22 mouse cellular contexts compared by ENCODE assay signal in the genomic region with DNA sequence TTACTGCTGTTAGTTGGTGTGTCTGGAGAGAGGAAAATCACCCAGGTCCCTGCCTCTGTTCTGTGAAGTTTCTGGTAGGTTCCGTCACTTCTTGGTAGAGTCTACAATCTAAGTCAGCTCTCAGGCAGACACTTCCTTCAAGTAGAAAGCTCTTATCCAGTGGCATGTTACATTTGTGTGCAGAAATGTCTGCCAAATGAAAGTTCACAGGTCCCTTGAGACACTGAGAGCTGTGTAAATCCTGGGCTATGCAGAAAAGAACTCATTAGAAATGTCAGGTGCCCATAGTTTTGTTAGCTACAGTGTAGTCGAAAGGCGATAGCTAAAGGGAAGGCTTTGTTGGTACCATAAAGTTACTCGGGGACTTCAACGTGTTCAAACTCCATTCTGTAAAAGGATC.
DNase-seq lines count a peak whose midpoint lies in the region; ATAC-seq and TF ChIP-seq lines count a peak whose summit lies in the region.
"Had no signal": no experiment of that assay in that cellular context is flagged by ENCODE, and none has a peak within 500 bp of the region (broad histone marks: within the 10 kb centered on the region; RNA-seq: fewer than 3 reads in every experiment).

No protein-coding gene starts in this region.

- H3K4me3 ChIP-seq in gastrocnemius, adult 2 months = no peak overlapping the region
- H3K4me3 ChIP-seq in heart, embryonic 16.5 days (ENCODE audit: low read length) = no peak overlapping the region
- H3K4me3 ChIP-seq in lung, postnatal 0 days (ENCODE audit: low read depth, low read length) = no peak overlapping the region
- H3K4me3 ChIP-seq in brown adipose tissue, adult 24 weeks (ENCODE audit: insufficient read depth, low read depth, low read length) = no peak overlapping the region
- H3K4me3 ChIP-seq: embryonic facial prominence, embryonic 12.5 days; hindbrain, embryonic 13.5 days; neural tube, embryonic 15.5 days had no signal

- H3K4me1 ChIP-seq in heart, embryonic 16.5 days (ENCODE audit: control insufficient read depth, insufficient read depth, low read length) = peaks cover 28% of the 10 kb centered on the region
- H3K4me1 ChIP-seq in lung, postnatal 0 days (ENCODE audit: insufficient read depth, low read depth, low read length) = no peaks in the 10 kb centered on the region
- H3K4me1 ChIP-seq in brown adipose tissue, adult 24 weeks (ENCODE audit: control insufficient read depth, insufficient read depth, insufficient read length, low read length) = peaks cover 37% of the 10 kb centered on the region

- no peaks in the 10 kb centered on the region for H3K9me3 ChIP-seq in heart, embryonic 16.5 days (replicated peaks; ENCODE audit: control insufficient read depth, low read length)
- H3K9me3 ChIP-seq in lung, postnatal 0 days (ENCODE audit: low read length) = no peaks in the 10 kb centered on the region
- H3K9me3 ChIP-seq: embryonic facial prominence, embryonic 12.5 days; hindbrain, embryonic 13.5 days; neural tube, embryonic 15.5 days had no signal

- no peak for ATAC-seq in heart, embryonic 16.5 days (replicated peaks; ENCODE audit: extremely low read depth, insufficient read depth, low FRiP score)
- peak; percentile 68 for ATAC-seq in lung, postnatal 0 days
- ATAC-seq: forebrain, postnatal 0 days had no signal

- TF ChIP-seq EP300 in lung, postnatal 0 days (IDR thresholded peaks at IDR 0.05) = no peak

- WGBS in heart, embryonic 16.5 days = 78% methylated on average over 5 of the region's 5 CpGs
- WGBS in lung, postnatal 0 days = 63% methylated on average over 5 of the region's 5 CpGs

- H3K27ac ChIP-seq in gastrocnemius, adult 2 months = peak overlapping the region; percentile 6; the same call in 1 of the 2 replicates
- 0 out of 2 replicates have a peak overlapping the region, but pooled peaks have one; percentile 7 for H3K27ac ChIP-seq in heart, embryonic 16.5 days (ENCODE audit: low read length)
- no peak overlapping the region for H3K27ac ChIP-seq in lung, postnatal 0 days (ENCODE audit: low read length)
- peak overlapping the region; percentile 59; the same call in 1 of the 2 replicates for H3K27ac ChIP-seq in brown adipose tissue, adult 24 weeks (replicated peaks; ENCODE audit: low read depth, low read length)
- H3K27ac ChIP-seq: embryonic facial prominence, embryonic 12.5 days; hindbrain, embryonic 13.5 days; kidney, postnatal 0 days; liver, embryonic 14.5 days; neural tube, embryonic 15.5 days had no signal

- intact Hi-C loops in gastrocnemius, adult 2 months (cut with DNase I) = no loop called here
- intact Hi-C loops in heart, postnatal 36 days (cut with DNase I) = no loop called here

- no peaks in the 10 kb centered on the region for H3K27me3 ChIP-seq in heart, embryonic 16.5 days (ENCODE audit: control insufficient read depth, insufficient read depth, low read length)
- no peaks in the 10 kb centered on the region for H3K27me3 ChIP-seq in lung, postnatal 0 days (replicated peaks; ENCODE audit: insufficient read depth, low read length)
- H3K27me3 ChIP-seq: embryonic facial prominence, embryonic 12.5 days; hindbrain, embryonic 13.5 days; neural tube, embryonic 15.5 days had no signal

- no peak for TF ChIP-seq CTCF in gastrocnemius, adult 2 months (IDR thresholded peaks at IDR 0.05)
- TF ChIP-seq CTCF in lung, postnatal 0 days (IDR thresholded peaks at IDR 0.05) = no peak

- no peak for DNase-seq in gastrocnemius, adult 2 months
- no peak for DNase-seq in gastrocnemius, postnatal 10 days
- DNase-seq in heart, postnatal 36 days = no peak
- peak; percentile 66 for DNase-seq in lung, postnatal 0 days (ENCODE audit: low spot score)
- no peak for DNase-seq in lung, postnatal 4 days
- DNase-seq in adrenal gland, adult 8-10 months = no peak
- DNase-seq: cerebellum, adult 18-20 months; cerebellum, postnatal 14 days; forebrain, postnatal 0 days; gastrocnemius, postnatal 36 days; heart, postnatal 14 days; kidney, adult 18-20 months; lung, postnatal 10 days; thymus, adult 18-20 months; thymus, postnatal 36 days had no signal

- H3K4me2 ChIP-seq in heart, embryonic 16.5 days (ENCODE audit: low read depth, low read length) = no peak overlapping the region
- H3K4me2 ChIP-seq in lung, postnatal 0 days (replicated peaks; ENCODE audit: low read depth, low read length) = no peak overlapping the region
- H3K4me2 ChIP-seq: embryonic facial prominence, embryonic 12.5 days; hindbrain, embryonic 13.5 days; neural tube, embryonic 15.5 days had no signal

- no peak overlapping the region for H3K9ac ChIP-seq in heart, embryonic 16.5 days (ENCODE audit: low read length)
- no peak overlapping the region for H3K9ac ChIP-seq in lung, postnatal 0 days (replicated peaks; ENCODE audit: low read depth)
- H3K9ac ChIP-seq: embryonic facial prominence, embryonic 12.5 days; forebrain, postnatal 0 days; hindbrain, embryonic 13.5 days; liver, embryonic 14.5 days; neural tube, embryonic 15.5 days had no signal

- no peaks in the 10 kb centered on the region for H3K36me3 ChIP-seq in heart, embryonic 16.5 days (ENCODE audit: control insufficient read depth, insufficient read depth)
- H3K36me3 ChIP-seq in lung, postnatal 0 days (ENCODE audit: insufficient read depth, low read length) = no peaks in the 10 kb centered on the region
- H3K36me3 ChIP-seq: embryonic facial prominence, embryonic 12.5 days; hindbrain, embryonic 13.5 days; neural tube, embryonic 15.5 days had no signal
